Mouse (Mus musculus): Measurements from ENCODE around the gene Rcvrn. TPM values are rescaled to one million over a fixed set of nuclear protein-coding genes. Genes with fewer than 3 reads are reported as not detected.

Rcvrn gene
- not detected for polyA plus RNA-seq (2015; fragmentation: Illumina TruSeq; extraction: RNeasy Lipid Tissue Mini Kit (QIAGEN cat#74804); ENCODE audit: insufficient read depth, low replicate concordance)

DNA sequence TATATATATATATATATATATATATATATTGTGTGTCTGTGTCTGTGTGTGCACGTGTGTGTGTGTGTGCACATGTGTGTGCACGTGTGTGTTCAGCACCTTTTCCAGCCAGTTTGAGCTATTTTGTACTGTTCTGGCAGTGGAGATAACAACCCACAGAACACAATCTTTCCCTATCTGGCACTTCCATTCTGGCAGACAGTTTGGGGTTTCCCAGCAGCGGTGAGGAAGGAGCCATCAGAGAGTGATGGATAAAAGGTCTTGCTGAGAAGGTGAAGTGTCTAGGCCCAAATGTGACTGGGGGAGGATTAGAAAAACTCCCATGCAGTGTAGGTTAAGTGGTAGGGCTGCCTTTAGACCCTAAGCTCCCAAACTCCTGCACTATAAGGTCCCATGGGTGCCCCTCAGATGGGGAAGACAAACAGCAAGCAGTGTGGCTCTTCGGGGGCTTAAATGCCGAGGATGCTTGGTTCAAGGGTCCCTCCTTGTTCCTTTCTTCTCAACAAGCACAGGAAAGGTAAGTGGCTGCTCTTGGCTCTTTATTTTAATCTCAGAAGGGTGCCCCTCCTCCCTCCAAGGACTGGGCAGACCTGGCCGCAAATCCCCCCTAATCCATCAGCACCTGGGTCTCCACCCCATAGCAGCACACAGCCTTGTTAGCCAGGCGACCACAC is at the start of gene Rcvrn:
Gene Rcvrn (plus strand): TSS at position 624 of the 674 bp plus-strand sequence.

Other genes with a start within 250 kb of the Rcvrn start
- 9.6 TPM for gene Gas7, start 239.9 kb upstream of the Rcvrn start, polyA plus RNA-seq (2015; fragmentation: Illumina TruSeq; extraction: RNeasy Lipid Tissue Mini Kit (QIAGEN cat#74804); ENCODE audit: insufficient read depth, low replicate concordance)
- 0.48 TPM for gene Glp2r, start 75.8 kb downstream of the Rcvrn start, polyA plus RNA-seq (2015; fragmentation: Illumina TruSeq; extraction: RNeasy Lipid Tissue Mini Kit (QIAGEN cat#74804); ENCODE audit: insufficient read depth, low replicate concordance)
- not detected for gene Gsg1l2, start 79.3 kb downstream of the Rcvrn start, polyA plus RNA-seq (2015; fragmentation: Illumina TruSeq; extraction: RNeasy Lipid Tissue Mini Kit (QIAGEN cat#74804); ENCODE audit: insufficient read depth, low replicate concordance)
- gene Dhrs7c, start 102.9 kb downstream of the Rcvrn start, polyA plus RNA-seq (2015; fragmentation: Illumina TruSeq; extraction: RNeasy Lipid Tissue Mini Kit (QIAGEN cat#74804); ENCODE audit: insufficient read depth, low replicate concordance), result not detected
- gene Usp43, start 226.8 kb downstream of the Rcvrn start, polyA plus RNA-seq (2015; fragmentation: Illumina TruSeq; extraction: RNeasy Lipid Tissue Mini Kit (QIAGEN cat#74804); ENCODE audit: insufficient read depth, low replicate concordance), result 0.07 TPM